19 mouse cellular contexts compared by ENCODE assay signal in genomic region chr3:108744060-108744459, GRCm38 (mm10). TPM values are rescaled to one million over a fixed set of nuclear protein-coding genes. Genes with fewer than 3 reads are reported as not detected.
"Had no signal": no experiment of that assay in that cellular context is flagged by ENCODE, and none has a peak within 500 bp of the region (broad histone marks: within the 10 kb centered on the region; RNA-seq: fewer than 3 reads in every experiment).

No protein-coding gene starts in this region.

- H3K36me3 ChIP-seq: liver, embryonic 13.5 days; lung, embryonic 15.5 days; midbrain, embryonic 13.5 days; midbrain, embryonic 15.5 days; neural tube, embryonic 12.5 days; stomach, embryonic 15.5 days had no signal

- H3K27me3 ChIP-seq: midbrain, embryonic 13.5 days; midbrain, embryonic 15.5 days; neural tube, embryonic 12.5 days; stomach, embryonic 15.5 days had no signal

- H3K4me1 ChIP-seq: lung, embryonic 15.5 days; megakaryocyte, embryonic 14.5 days; midbrain, embryonic 13.5 days; midbrain, embryonic 15.5 days; neural tube, embryonic 12.5 days had no signal

- H3K4me2 ChIP-seq: liver, embryonic 13.5 days; lung, embryonic 15.5 days; midbrain, embryonic 13.5 days; midbrain, embryonic 15.5 days; neural tube, embryonic 12.5 days; stomach, embryonic 15.5 days had no signal

- DNase-seq: liver, embryonic 13.5 days; lung, adult 2 months; lung, postnatal 14 days; lung, postnatal 36 days; right cerebral cortex, postnatal 14 days; thymus, adult 2 months; thymus, postnatal 25 days; thymus, postnatal 4 days had no signal

- H3K27ac ChIP-seq: liver, embryonic 13.5 days; lung, embryonic 15.5 days; macrophage; midbrain, embryonic 13.5 days; midbrain, embryonic 15.5 days; neural tube, embryonic 12.5 days; stomach, embryonic 15.5 days; stomach, postnatal 0 days had no signal

- H3K9me3 ChIP-seq: liver, embryonic 13.5 days; lung, embryonic 15.5 days; midbrain, embryonic 13.5 days; midbrain, embryonic 15.5 days; neural tube, embryonic 12.5 days; stomach, embryonic 15.5 days had no signal

- ATAC-seq: lung, postnatal 0 days; midbrain, embryonic 13.5 days; midbrain, embryonic 15.5 days had no signal

- H3K9ac ChIP-seq: liver, embryonic 13.5 days; lung, embryonic 15.5 days; midbrain, embryonic 13.5 days; midbrain, embryonic 15.5 days; neural tube, embryonic 12.5 days; stomach, embryonic 15.5 days had no signal

- H3K4me3 ChIP-seq: liver, embryonic 13.5 days; lung, embryonic 15.5 days; megakaryocyte, embryonic 14.5 days; midbrain, embryonic 13.5 days; midbrain, embryonic 15.5 days; neural tube, embryonic 12.5 days; stomach, embryonic 15.5 days had no signal

RNA-seq across cellular contexts. Expression of gene Aknad1, which starts 4.6 kb away (rescaled TPM):
- polyA plus RNA-seq: macrophage; midbrain, embryonic 13.5 days; midbrain, embryonic 15.5 days; midbrain, postnatal 0 days; neural tube, embryonic 14.5 days had no signal
